Mouse (Mus musculus): Measurements from ENCODE around the gene Cdc42ep1.

Gene Cdc42ep1

GRCm38 (mm10) chr15:78842371-78843163 lies at the start of gene Cdc42ep1:
Cdc42ep1 (plus strand) TSS chr15:78842624.
- peak; percentile 43 for DNase-seq

DNA sequence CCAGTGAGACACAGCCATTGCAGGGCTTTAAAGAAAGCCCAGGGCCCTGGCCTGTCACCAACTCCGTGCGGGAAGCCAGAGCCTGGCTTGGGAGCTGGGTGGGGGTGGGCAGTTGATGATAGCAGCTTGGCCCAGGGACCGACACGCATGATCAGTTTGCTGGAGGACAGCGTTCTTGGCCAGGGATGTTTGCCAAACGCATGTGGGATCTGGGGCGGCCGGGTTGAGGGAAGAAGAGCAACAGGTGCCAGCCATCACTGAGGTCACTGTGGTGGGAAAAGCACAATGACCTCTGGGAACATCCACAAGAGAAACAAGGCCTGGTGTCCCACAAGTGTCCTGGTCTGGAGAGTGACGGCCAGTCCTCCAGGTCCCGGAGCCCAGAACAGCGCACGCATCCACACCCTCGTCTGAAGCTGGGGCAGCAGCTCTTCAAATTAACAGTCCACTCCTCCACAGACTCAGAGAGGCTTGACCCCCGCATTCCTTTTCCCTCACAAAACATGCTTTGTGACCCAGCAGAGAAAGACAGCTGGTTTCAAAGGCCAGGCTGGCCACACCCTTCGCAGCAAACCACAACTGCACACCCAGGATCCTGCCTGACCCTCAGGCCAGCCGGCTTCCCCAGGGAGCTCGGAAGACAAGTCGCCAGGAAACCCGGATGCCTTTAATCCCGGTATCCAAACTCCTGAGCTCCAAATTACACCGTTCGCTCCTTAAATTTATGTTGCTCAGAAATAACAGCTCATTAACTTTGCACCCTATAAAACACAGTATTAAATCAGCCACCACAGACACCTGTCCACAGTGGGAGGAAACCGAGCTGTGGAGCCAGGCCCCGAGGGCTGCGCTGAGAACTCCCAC lies 46.0 kb upstream of the Cdc42ep1 start:
- no peak for DNase-seq

DNA sequence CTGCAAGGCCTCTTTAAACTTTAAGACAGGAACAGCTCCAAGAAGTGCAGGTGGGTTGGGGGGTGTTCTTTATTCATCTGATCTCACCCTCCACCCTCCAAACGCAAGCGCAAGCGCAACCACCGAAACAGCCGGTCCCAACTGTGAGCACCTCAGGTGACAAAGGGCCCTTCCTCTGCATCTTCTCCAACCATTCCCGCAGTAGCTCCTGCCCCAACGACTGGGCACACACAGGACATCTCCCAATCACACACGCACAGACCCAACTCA lies 45.4 kb upstream of the Cdc42ep1 start:
- no peak for DNase-seq

GRCm38 (mm10) chr15:78799029-78799428 lies 43.4 kb upstream of the Cdc42ep1 start:
- DNase-seq, result peak; percentile 43

DNA sequence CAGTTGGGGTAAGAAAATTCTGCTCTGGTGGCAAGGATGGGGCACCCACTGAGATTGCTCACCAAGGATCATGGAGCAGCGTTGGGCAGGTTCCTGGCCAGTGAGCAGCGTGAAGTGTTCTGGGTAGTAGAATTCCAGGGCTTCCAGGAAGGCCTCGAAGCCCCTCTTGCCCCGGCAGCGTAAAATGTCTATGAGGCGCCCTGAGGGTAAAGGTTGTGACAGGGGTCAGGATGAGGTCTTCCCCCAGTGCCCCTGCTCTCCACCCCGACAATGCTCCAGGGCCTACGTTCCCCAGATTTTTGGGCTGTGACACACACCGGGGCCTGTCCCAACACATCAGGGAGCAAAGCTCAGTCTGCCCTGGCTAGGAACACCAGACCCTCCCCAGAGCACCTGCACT lies 40.9 kb upstream of the Cdc42ep1 start:
- DNase-seq, result no peak

DNA sequence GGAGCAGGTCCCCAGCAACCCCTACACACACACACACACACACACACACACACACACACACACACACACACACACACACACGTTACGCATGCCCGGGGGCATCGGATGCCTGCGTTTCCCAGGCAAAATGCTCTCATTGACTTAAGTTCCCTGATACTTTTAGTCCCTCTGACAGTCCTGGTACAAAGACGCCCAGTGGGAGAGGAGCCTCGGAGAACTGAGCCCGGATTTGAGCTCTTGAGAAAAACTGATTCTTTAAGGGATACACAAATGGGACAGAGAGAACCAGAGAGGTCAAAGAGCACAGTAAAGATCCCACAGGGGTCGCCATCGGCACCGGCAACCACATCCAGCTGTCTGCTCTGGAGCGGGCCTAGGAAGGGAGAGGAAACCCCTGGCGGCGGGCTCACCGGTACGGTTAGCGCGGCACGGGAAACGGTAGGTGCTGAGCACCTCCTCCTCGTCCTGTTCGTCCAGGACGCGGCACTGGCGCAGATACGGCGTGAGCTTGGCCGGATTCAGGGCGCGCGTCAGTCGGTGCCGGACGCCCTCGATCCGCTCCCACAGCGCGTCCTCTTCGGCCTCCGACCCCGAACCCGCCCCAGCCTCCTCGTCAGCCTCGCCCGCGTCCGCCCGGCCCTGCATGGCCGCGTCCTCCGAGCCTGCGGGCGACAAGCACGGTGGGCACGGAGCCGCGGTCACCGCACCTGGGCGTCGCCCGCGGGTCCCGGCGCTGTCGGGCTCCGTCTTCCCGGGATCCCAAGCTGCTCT lies 40.3 kb upstream of the Cdc42ep1 start:
- no peak for DNase-seq

DNA sequence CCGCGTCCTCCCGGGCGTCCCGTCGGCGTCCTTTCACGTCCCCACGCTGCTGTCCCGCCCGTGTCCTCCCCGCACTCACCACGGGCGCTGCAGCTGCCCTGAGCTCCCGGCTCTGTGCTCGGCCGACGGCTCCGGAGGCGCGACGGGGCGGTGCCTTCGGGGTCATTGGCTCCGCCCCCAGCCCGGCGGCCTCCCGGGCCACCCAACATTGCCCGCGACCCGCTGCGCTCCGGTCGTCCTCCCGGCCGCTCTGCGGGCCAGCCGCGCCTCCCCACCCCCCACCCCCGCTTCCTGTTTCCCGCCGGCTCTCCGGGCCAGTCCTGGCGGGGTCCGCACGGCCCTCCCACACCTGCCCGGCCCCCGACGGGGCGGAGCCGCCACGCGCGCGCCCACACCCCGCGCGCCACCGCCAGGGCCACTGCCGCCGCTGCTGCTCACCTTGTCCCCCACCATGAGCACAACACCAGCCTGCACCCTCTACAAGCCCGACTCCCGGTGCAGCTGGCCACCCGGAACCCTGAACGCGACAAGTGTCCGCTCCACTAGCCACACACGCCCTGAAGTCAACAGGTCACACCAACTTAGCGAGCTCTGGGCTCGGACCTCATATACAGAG lies 39.5 kb upstream of the Cdc42ep1 start, which contains the start of gene Card10:
Card10 (minus strand) TSS at position 267 of the 616 bp plus-strand sequence.
- no peak for DNase-seq

GRCm38 (mm10) chr15:78803499-78803900 lies 38.9 kb upstream of the Cdc42ep1 start:
- no peak for DNase-seq

GRCm38 (mm10) chr15:78804326-78804725 lies 38.1 kb upstream of the Cdc42ep1 start:
- DNase-seq, result no peak

DNA sequence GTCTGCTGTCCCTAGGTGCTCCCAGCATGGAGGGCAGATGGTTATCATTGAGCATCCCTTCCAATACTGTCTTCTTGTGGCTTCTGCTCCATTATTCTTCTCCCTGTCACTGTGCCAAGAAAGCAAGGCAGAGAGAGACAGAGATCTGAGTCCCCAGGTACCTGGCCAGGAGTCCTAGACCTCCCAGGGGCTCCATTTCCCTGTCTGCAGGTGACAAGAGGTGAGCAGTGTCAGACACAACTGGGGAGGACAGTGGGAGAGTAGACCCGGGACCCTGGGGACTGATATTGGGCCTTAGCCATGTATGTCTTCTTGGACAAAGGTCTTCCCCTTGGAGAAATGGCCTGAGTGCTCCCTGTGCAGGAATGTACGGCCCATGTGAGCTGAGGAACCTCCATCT lies 37.1 kb upstream of the Cdc42ep1 start:
- DNase-seq, result no peak

GRCm38 (mm10) chr15:78806614-78807013 lies 35.8 kb upstream of the Cdc42ep1 start:
- DNase-seq, result no peak

DNA sequence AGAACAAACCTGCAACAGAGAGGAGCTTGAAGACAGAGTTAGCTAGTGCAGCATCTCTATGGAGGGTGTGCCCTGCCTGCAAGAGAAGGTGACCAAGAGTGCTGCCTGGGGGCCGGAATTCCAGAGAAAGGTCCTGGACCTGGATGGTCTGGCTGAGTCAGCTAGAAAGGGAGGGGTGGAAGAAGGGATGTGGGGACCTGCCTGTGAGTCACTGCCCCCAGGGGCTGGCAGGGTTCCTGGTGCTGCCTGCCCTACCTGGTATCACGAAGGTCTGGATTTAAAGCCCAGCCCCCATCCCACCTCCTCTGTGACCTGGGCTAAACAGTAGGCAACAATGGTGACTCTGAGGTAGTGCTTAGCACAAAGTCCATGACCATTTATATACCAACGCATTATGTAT lies 35.3 kb upstream of the Cdc42ep1 start:
- DNase-seq, result no peak

DNA sequence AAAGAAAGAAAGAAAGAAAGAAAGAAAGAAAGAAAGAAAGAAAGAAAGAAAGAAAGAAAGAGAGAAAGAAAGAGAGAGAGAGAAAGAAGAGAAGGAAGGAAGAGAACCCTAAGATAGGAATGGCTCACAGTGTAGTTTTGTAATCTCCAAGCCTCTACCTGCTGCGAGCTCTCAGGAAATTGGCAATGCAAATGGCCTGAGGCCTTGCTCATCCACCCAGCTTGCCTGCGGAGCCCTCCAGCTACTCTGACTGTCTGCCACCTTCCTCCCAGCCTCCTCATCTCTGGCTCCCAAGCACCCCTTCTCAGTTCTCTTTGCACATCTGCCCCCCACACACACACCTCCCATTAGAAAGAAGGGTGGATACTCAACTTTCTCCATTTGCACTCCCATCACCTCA lies 33.4 kb upstream of the Cdc42ep1 start:
- no peak for DNase-seq

- no peak for DNase-seq
Observed at GRCm38 (mm10) chr15:78809739-78810138, 32.7 kb upstream of the Cdc42ep1 start.

GRCm38 (mm10) chr15:78810146-78810545 lies 32.3 kb upstream of the Cdc42ep1 start:
- DNase-seq, result no peak

- no peak for DNase-seq
Observed at GRCm38 (mm10) chr15:78813603-78814002, 28.8 kb upstream of the Cdc42ep1 start.

- no peak for DNase-seq
Observed at GRCm38 (mm10) chr15:78815314-78816073, 26.9 kb upstream of the Cdc42ep1 start.

DNA sequence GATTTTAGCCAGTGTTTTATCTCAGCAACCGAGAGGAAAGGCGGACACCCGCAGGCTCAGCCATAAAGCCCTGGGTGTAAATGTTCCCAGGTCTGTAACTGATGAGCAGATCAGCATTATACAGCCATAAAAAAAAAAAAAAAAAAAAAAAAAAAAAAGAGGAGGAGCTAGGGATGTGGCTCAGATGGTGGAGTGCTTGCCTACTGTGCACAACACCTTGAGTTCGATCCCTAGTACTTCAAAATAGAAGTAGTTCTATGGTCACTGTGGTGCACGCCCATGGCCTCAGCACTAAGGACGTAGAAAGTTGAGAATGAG lies 26.4 kb upstream of the Cdc42ep1 start:
- no peak for DNase-seq

DNA sequence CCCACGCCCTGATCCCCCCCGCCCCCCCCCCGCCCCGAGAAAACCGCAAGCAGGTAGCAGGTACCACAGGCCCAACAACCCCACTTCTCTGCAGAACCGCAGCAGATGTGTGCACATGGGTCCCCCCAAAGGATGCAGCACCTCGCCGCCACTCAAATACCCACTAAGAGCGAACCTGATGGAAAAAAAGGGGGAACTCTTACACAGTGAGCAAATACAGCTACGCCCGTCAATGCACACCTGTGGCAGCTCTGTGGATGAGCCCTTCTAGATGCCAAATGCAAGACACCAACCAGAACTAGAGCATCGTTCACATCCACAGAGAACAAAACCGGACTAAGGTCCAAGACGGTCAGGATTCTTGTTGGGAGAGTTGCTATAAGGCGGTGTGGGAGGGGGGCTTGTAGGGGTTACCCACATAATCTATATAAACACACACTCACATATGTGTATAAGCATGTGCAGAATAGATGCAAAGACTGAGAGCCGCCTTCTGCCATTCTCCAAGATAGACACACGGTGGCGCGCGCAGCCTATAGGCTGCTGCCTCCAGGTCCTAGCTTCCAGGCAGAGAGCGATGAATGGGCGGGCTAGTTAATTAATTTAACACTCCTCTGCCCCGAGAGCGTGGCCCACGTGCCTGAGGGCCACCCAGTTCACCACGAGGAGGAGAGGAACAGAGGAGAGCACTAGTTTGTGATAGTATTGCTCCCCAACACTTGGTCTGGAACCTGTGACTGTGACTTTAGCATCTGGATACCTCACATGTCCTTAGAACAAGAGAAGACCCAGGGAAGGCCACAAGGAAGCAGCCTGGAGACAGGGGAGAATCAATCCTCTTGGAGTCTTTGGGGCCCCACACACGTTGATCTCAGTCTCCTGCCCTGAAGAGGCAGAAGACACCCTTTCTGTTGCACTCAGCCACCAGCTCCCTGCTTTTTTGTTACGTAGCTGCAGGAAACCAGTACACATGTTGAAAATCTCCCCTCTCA lies 15.9 kb upstream of the Cdc42ep1 start:
- DNase-seq, result peak; percentile 59

DNA sequence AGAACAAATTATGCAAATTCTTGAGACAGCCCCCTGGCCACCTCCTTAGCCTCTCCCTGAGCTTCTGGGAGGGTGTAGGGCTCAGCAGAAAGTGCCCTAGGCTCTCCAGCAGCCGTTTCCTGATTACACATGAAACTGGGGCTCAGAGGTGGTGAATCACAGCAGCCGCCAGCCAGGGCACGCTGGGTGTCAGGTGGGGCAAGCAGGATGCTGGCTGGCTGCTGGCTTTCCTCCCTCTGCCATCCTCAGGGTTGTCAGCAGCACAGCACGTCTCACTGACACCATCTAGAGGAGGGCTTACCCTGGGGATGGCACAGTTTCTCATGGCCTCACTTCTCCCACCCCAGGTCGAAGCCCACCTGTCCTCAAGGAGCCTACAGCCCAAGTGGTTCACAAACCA lies 14.1 kb upstream of the Cdc42ep1 start:
- no peak for DNase-seq

- DNase-seq, result no peak
Observed at GRCm38 (mm10) chr15:78829636-78830035, 12.8 kb upstream of the Cdc42ep1 start.
